Mouse (Mus musculus): ENCODE results near the gene Taf1d. TPM values are rescaled to one million over a fixed set of nuclear protein-coding genes. Genes with fewer than 3 reads are reported as not detected.
"Not testable (repeated sequence)": the region's sequence is repeated elsewhere in the genome, so short reads cannot be mapped to it uniquely, and the experiment has no call there.

Taf1d gene
- 10 to 100 TPM; 49.5 to 58.1 TPM for total RNA-seq (2021)

DNA sequence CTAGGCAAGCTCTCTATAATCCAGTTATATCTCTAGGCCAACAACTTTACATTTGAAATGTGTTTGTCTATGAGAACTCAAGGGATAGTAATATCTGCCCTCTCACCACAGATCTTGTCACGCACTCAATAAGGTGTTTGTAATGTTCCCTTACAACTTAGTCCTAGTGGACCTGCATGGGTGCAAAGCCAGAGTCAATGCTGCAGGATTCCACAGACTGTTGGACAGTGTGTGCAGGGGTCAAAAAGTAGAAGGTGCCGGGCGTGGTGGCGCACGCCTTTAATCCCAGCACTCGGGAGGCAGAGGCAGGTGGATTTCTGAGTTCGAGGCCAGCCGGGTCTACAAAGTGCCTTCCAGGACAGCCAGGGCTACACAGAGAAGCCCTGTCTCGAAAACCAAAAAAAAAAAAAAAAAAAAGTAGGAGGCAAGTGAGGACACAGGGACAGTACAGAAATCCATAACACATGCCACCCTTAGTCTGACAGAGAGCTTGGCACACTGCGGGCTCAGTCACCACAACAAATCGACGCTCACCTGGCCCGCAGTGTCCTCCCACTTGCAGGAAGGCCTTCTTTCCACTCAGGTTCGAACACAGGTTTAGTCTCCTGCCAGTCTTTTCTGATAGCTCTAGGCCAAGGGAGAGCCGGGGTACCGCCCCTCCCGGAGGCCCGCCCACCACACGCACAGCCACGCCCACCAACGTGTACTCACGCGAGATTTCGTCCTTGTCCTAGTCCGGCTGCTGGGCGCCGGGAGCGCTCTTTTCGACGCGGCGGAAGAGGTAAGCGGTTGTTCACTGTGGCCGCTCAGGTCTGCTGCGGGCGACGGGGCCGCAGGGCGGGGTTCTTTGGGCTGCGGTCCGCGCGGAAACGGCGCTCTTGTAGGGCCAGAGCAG, at the start of gene Taf1d:
Gene Taf1d (plus strand): TSS at position 712 of the 895 bp plus-strand sequence.
- DNase-seq: peak; percentile 99

- no peak for DNase-seq
Observed at GRCm38 (mm10) chr9:15256214-15256613, 49.8 kb upstream of the Taf1d start.

- DNase-seq: no peak
Observed at GRCm38 (mm10) chr9:15261980-15262379, 44.0 kb upstream of the Taf1d start.

- DNase-seq: no peak
Observed at GRCm38 (mm10) chr9:15263487-15263886, 42.5 kb upstream of the Taf1d start.

DNA sequence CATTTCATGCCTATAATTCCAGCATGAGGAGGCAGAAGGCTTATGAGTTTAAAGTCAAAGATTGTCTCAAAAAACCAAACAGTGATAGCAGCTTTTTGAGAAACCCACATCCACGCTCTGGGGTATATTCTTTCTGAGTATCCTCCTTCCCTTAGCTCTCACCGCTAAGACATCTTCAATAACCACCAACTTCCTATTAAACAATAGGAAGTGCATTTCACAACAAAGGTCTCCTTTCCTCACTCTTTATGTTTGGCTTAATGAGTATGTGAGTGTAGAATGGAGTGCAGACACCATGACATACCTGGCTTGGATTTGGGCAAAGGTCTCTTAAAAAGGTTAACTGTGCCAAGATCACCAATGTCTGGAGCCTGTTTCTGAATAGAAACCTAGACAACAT, 32.0 kb upstream of the Taf1d start:
- DNase-seq: no peak

DNA sequence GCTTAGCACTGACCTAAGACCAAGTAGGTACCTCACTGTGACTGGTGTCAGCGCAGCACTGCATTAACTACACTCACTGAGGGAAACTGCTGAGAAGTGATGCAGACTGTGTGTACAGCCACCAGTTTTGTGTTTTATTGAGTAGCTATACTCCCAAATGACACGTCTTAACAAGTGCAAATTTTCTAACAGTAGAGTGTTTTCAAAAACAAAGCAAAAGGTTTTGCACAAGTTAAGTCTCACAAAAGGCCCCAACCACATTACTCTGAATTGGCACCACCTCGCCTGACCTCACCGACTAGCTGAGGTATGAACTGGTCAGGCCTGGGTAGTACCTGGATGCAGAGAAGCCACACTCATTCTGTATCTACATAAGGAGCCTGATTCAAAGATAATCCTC, 29.2 kb upstream of the Taf1d start:
- no peak for DNase-seq

GRCm38 (mm10) chr9:15278343-15278742, 27.7 kb upstream of the Taf1d start:
- no peak for DNase-seq

DNA sequence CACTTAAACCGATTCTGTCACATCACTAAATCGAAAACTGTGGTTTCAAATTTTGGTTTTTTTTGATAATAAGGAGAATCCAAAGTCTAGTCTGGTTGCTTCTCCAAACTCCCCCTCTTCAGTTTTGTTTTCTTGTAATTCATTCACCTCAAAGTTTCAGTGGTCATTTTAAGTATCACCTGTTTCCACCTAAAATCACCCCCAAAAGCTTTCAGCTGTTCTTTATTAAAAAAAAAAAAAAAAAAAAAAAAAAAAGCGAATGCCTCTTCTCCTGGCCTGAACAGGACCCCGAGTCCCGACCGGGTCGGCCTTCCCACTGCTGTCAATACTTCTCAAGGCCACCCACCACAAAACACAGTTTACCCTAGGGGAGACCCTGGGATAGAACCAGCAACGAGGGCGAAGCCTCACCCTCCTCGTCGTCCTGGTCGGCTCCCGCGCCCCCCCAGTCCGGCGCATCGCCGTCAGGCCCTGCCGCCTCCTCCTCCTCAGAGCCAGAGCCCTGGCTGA, 26.8 kb upstream of the Taf1d start:
- no peak for DNase-seq

DNA sequence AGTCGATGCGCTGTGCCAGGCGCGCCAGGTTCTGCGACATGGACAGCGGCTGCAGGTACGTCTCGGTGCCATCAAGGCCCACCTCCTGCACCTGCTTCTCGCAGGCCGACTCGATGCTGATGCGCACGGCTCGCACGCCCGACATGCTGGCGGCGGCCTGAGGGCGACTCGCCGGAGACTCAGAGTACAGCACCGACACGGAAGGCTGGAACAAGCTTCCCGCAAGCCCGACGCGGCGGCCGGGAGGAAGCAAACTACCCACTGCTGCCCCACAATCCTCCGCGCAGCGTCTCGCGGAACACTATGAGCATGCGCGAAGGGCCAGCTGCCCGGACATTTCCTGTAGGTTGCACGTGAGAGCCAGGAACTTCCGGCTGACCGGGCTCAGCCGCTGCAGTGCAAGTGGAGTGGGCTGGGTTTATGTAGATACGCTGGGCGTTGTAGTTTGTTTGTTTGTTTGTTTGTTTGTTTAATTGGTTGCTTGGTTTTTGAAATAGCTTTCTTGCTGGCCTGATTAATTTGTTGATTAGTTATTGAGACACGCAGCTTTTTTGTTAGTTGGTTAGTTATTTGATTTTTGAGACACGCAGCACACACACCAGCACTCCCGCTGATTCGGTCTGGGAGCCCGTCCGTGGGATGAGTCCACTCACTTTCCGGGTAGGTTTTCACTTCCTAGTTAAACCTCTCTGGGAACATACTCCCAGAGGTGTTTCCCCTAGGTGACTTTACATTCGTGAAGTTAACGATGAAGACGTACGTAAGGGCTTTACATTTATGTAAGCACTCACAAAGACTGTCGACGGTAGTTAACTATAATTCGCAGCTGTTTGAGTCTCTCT, 26.1 kb upstream of the Taf1d start, which contains the start of gene Med17:
Gene Med17 (minus strand): TSS at position 283 of the 842 bp plus-strand sequence.
- DNase-seq: peak; percentile 94

GRCm38 (mm10) chr9:15280491-15280879, 25.5 kb upstream of the Taf1d start:
- no peak for DNase-seq

- DNase-seq: no peak
Observed at GRCm38 (mm10) chr9:15285443-15285842, 20.6 kb upstream of the Taf1d start.

DNA sequence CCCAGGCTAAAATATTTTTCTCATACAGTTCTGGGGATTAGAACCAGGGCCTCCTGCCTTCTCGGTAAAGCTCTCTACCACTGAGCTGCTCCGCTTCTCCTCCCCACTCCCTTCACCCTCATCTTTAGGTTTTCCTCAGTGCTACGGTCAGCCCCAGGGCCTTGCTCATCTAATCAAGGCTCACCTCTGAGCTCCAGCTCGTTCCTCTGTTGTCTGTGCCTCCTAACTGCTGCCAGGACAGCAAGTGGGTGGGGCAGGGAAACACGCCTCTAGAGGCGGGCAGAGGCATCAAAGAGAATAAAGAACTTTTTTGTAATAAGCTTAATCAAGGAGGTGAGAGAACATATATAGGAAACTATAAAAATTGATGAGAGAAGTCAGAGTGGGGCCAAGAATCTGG, 18.2 kb upstream of the Taf1d start:
- DNase-seq: no peak

- DNase-seq: no peak
Observed at GRCm38 (mm10) chr9:15288402-15288801, 17.6 kb upstream of the Taf1d start.

- DNase-seq: no peak
Observed at GRCm38 (mm10) chr9:15289251-15289650, 16.8 kb upstream of the Taf1d start.

DNA sequence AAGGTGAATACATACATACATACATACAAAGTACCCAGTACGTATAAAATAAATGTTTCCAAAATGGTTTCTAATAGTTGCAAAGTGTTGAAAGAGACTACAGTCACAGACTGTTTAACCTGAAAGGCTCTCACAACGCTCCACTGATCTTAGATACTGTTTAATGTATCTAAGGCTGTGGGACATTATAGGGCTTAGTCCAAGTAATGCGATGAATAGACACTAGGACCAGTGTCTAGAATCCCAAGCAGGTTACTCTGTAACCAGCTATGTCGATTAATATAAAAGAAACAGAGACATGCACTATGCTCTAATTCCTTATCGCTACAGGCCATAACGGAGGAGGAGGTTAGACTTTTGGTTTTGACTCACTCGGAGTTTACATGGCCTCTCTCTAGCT, 8.9 kb upstream of the Taf1d start:
- DNase-seq: no peak

DNA sequence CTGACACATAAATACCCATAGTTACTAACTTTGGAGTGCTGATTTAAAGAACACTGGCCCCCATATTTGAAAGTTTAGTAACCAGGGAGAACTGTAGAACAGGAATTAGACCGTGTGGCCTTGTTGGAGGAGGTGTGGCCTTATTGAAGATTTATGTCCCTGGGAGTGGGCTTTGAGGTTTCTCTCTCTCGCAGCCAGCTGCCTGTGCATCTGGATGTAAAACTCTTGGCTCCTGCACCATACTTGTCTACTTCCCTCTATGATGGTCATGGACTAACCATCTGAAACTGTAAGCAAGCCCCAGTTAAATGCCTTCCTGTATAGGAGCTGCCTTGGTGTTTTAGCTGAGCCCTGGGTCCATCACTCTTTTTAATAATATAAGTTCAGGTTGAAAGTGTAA, 7.6 kb upstream of the Taf1d start:
- DNase-seq: no peak

GRCm38 (mm10) chr9:15300056-15300455, 6.0 kb upstream of the Taf1d start:
- DNase-seq: no peak

GRCm38 (mm10) chr9:15301399-15301798, 4.6 kb upstream of the Taf1d start:
- peak; percentile 14 for DNase-seq

DNA sequence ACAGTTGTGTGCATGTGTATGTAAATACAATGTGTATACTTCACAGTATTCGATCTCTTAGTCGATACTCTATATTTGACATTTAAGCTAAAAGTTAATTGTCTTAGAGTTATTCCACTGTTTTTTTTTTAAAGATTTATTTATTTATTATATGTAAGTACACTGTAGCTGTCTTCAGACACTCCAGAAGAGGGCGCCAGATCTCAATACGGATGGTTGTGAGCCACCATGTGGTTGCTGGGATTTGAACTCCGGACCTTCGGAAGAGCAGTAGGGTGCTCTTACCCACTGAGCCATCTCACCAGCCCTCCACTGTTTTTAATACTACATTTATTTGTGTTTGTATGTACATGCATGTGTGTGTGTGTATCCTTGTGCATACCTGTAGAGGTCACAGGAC, 4.0 kb upstream of the Taf1d start:
- not testable (repeated sequence) for DNase-seq

- no peak for DNase-seq
Observed at GRCm38 (mm10) chr9:15302881-15303280, 3.1 kb upstream of the Taf1d start.

DNA sequence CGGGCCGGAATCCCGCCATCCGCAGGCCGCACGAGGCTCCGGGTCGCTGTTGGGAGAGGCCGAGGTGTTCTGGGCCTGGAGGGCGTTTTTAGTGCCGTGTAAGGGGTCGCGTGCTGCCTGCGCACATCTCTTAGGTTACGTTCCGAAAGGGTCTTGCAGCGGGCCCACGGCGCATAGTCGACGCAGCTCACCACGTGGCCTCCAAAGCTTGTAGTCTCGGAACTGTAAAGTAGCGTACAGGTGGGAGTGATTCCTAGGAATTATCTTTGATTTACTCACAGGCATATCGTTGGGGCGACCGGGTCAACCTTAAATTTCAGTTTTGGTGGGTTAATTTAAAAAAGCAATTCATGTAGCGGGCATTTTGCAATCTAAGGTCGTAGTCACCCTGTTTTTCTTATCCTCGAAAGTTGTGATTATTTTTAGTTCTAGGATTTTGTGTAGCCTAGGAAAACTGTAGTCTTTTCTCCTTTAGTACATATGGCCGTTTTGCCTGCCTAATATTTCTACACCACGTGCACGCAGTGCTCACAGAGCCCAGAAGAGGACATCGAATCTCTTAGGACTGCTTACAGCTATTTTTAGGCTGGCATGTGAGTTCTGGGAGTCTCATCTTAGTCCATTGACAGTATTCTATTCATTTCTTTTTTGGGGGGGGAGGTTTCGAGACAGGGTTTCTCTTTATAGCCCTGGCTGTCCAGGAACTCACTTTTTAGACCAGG, 545 bp downstream of the Taf1d start, which contains the start of gene 4931406C07Rik:
Gene 4931406C07Rik (minus strand): TSS at position 51 of the 722 bp plus-strand sequence.
- DNase-seq: no peak

DNA sequence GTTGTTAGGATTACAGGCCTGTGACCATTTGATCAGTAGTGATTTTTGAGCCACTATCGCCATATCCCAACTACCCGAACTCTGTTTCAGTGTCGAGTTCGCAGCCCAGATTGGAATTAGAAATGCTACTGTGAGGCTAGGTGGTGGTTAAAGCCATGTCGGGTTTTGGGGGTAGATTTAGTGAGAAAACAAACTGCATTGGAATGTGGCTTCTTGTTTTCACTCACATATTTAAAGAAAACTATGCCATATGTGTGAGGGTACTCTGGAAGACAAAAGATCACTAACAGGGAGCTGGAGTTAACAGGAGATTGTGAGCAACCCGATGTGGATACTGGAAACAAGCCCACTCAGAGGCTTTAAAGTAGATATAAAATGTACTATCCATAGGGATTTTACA, 1.2 kb downstream of the Taf1d start:
- no peak for DNase-seq
